Mouse (Mus musculus) T-helper 17 cell (primary cell): ENCODE results near the gene Rtf1.
"Not testable (repeated sequence)": the region's sequence is repeated elsewhere in the genome, so short reads cannot be mapped to it uniquely, and the experiment has no call there.

Experiments
- in situ Hi-C, 2 experiments: fragments of 300-600 bp; cut with MboI, MseI; formaldehyde crosslinking; loops; 1 replicate in 1 of 2; 2 replicates in 1 of 2; pipeline ENCODE4 v1.15.1; 2025; ENCODE audit warnings: high pct_unique_total_duplicates in 2 of 2

Gene Rtf1

GRCm38 (mm10) chr2:119674525-119675214 lies at the start of gene Rtf1:
Gene Rtf1, plus strand, starts transcription at chr2:119675068.
- in situ Hi-C loops = loop anchor here in 1 of 2 experiments (5.0 kb wide), 1 partner anchor 78 kb away; no protein-coding TSS in a partner anchor

GRCm38 (mm10) chr2:119636781-119637180 lies 38.1 kb upstream of the Rtf1 start:
- in situ Hi-C loops = loop anchor here in 1 of 2 experiments (10.0 kb wide), 1 partner anchor 212 kb away; no protein-coding TSS in a partner anchor

- in situ Hi-C loops = loop anchor here in 1 of 2 experiments (5.0 kb wide), 1 partner anchor 86 kb away; no protein-coding TSS in a partner anchor
These were observed 33.5 kb upstream of the Rtf1 start for GRCm38 (mm10) chr2:119641214-119641912.

DNA sequence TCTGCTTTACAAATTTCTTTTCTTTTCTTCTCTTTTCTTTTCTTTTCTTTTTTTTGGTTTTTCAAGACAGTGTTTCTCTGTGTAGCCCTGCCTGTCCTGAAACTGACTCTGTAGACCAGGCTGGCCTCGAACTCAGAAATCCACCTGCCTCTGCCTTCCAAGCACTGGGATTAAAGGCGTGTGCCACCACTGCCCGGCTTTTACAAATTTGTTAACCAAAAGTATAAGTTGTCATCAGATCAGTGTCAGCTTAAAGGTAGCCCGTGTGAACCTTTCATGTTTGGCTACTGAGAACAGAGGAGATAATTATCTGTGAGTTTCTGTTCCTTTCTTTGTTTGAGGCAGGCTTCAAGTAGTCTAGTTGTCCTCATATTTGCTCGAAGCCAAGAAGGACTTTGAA lies 30.6 kb upstream of the Rtf1 start:
- in situ Hi-C loops = loop anchor here in 1 of 2 experiments (5.0 kb wide), 1 partner anchor 83 kb away; no protein-coding TSS in a partner anchor

- in situ Hi-C loops = no loop called here
These were observed 12.4 kb upstream of the Rtf1 start, which contains the start of gene Ndufaf1 for GRCm38 (mm10) chr2:119662220-119663182. Gene Ndufaf1, minus strand, starts transcription at chr2:119662827.

- in situ Hi-C loops = not testable (repeated sequence)
These were observed 9.1 kb upstream of the Rtf1 start for GRCm38 (mm10) chr2:119665744-119666143.

DNA sequence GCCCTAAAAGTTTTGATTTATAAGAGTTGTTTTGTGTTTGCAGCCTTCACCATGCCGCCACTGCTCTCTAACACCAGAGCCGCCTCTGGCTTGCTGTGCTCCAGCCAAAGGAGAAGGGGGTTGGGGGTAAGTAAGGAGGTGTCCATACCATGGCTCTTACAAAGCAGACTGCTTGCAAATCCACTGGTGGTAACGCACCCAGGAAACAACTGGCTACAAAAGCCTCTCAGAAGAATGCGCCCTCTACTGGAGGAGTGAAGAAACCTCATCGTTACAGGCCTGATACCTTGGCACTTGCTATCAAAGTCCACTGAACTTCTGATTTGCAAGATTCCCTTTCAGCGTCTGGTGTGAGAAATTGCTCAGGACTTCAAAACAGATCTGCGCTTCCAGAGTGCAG lies 5.9 kb upstream of the Rtf1 start:
- in situ Hi-C loops = no loop called here

GRCm38 (mm10) chr2:119675215-119675784 lies 432 bp downstream of the Rtf1 start:
- in situ Hi-C loops = loop anchor here in 1 of 2 experiments (5.0 kb wide), 1 partner anchor 77 kb away; no protein-coding TSS in a partner anchor

- in situ Hi-C loops = loop anchor here in 1 of 2 experiments (5.0 kb wide), 1 partner anchor 76 kb away; no protein-coding TSS in a partner anchor
These were observed 963 bp downstream of the Rtf1 start for GRCm38 (mm10) chr2:119675831-119676230.

GRCm38 (mm10) chr2:119683706-119684105 lies 8.8 kb downstream of the Rtf1 start:
- in situ Hi-C loops = no loop called here

- in situ Hi-C loops = no loop called here
These were observed 17.3 kb downstream of the Rtf1 start for GRCm38 (mm10) chr2:119692003-119692701.

DNA sequence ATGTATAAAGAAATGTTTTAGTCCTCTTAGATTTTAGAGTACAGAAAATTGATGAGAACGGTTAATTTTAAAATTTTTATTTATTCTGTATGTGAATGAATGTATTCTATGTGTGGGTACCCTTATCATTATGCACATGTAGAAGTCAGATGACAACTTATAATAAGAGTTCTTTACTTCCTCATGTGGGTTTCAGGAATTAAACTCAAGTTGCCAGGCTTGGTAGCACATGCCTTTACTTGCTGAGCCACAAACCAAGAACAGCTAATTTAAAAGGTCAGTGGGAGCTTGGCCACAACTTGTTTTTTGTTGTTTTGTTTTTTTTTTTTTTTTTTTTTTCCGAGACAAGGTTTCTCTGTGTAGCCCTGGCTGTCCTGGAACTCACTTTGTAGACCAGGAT lies 20.0 kb downstream of the Rtf1 start:
- in situ Hi-C loops = no loop called here

GRCm38 (mm10) chr2:119696111-119696510 lies 21.2 kb downstream of the Rtf1 start:
- in situ Hi-C loops = no loop called here

GRCm38 (mm10) chr2:119698472-119698871 lies 23.6 kb downstream of the Rtf1 start:
- in situ Hi-C loops = no loop called here

DNA sequence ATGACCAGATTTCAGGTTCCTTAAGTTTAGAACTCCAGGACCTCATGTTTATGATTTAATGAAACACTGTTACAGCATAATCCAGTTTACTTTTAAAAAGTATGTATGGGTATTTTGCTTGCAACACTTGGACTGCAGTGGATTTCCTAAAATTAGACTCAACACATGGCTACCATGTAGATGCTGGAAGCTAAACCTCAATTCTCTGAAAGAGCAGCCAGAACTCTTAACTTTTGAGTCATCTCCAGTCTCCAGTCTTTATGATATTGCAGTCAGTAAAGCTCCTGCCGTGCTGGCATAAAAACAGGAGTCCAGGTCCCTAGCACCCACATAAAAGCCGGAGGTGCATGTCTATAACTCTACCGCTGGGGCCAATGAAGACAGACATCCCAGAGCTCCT lies 25.1 kb downstream of the Rtf1 start:
- in situ Hi-C loops = no loop called here

GRCm38 (mm10) chr2:119703171-119703570 lies 28.3 kb downstream of the Rtf1 start:
- in situ Hi-C loops = no loop called here

GRCm38 (mm10) chr2:119707676-119708075 lies 32.8 kb downstream of the Rtf1 start:
- in situ Hi-C loops = no loop called here

- in situ Hi-C loops = no loop called here
These were observed 35.1 kb downstream of the Rtf1 start for GRCm38 (mm10) chr2:119710011-119710410.

GRCm38 (mm10) chr2:119715868-119716267 lies 41.0 kb downstream of the Rtf1 start:
- in situ Hi-C loops = not testable (repeated sequence)

GRCm38 (mm10) chr2:119721070-119721469 lies 46.2 kb downstream of the Rtf1 start:
- in situ Hi-C loops = no loop called here
